Mouse (Mus musculus) MEL (cell line): ENCODE results near the gene Fermt2. TPM values are rescaled to one million over a fixed set of nuclear protein-coding genes. Genes with fewer than 3 reads are reported as not detected.

Source experiments
- DNase-seq: peaks from one replicate; pipeline ENCODE4 v3.0.0; 2011; ENCODE audit warnings: low read depth, low spot score
- H3K27ac ChIP-seq: 2 replicates; pipeline ENCODE4 v1.5.1; 2012; ENCODE audit warnings: low read depth, mild to moderate bottlenecking, control low read depth, low read length, moderate library complexity; ENCODE audit not compliant: control insufficient read depth
- H3K27me3 ChIP-seq, 2 experiments: fragments of 150-350 bp in 1 of 2; sonication (generic) in 1 of 2; 2 replicates each; pipeline ENCODE4 v1.6.1; 2012; ENCODE audit warnings: low read length in 2 of 2, mild to moderate bottlenecking in 2 of 2, improper control_type of control experiment in 1 of 2, moderate library complexity in 1 of 2; ENCODE audit not compliant: insufficient read depth in 2 of 2, control insufficient read depth in 1 of 2
- H3K36me3 ChIP-seq, 2 experiments: 2 replicates each; pipeline ENCODE4 v1.6.1; 2012 to 2014; ENCODE audit warnings: low read length in 2 of 2, improper control_type of control experiment in 1 of 2, inconsistent platforms in 1 of 2, mild to moderate bottlenecking in 1 of 2; ENCODE audit not compliant: insufficient read depth in 2 of 2, control insufficient read depth in 1 of 2
- H3K4me1 ChIP-seq, 2 experiments: fragments of 150-350 bp in 1 of 2; sonication (generic) in 1 of 2; 2 replicates each; pipeline ENCODE4 v1.6.1; 2012; ENCODE audit warnings: low read length in 2 of 2, improper control_type of control experiment in 1 of 2, mild to moderate bottlenecking in 1 of 2; ENCODE audit not compliant: insufficient read depth in 2 of 2, control insufficient read depth in 1 of 2
- H3K4me3 ChIP-seq, 2 experiments: fragments of 150-350 bp in 1 of 2; sonication (generic) in 1 of 2; 2 replicates each; pipeline ENCODE4 v1.5.1; 2012; ENCODE audit warnings: low read depth in 2 of 2, low read length in 2 of 2, mild to moderate bottlenecking in 2 of 2, moderate library complexity in 2 of 2, control low read depth in 1 of 2, improper control_type of control experiment in 1 of 2; ENCODE audit not compliant: control insufficient read depth in 1 of 2, insufficient read depth in 1 of 2
- H3K79me2 ChIP-seq: 2 replicates; pipeline ENCODE4 v1.6.1; 2012; ENCODE audit warnings: mild to moderate bottlenecking, low read length, moderate library complexity; ENCODE audit not compliant: control insufficient read depth, poor library complexity, insufficient read depth
- H3K9ac ChIP-seq: 2 replicates; pipeline ENCODE4 v1.6.1; 2012; ENCODE audit warnings: low read depth, mild to moderate bottlenecking, control low read depth, low read length, moderate library complexity; ENCODE audit not compliant: control insufficient read depth, poor library complexity, severe bottlenecking
- H3K9me3 ChIP-seq: fragments of 150-350 bp; sonication (generic); replicated peaks from 2 replicates; pipeline ENCODE4 v1.6.1; 2012; ENCODE audit warnings: mild to moderate bottlenecking, low read length, improper control_type of control experiment, moderate library complexity; ENCODE audit not compliant: insufficient read depth
- CHD1 ChIP-seq: IDR thresholded peaks from 2 replicates; pipeline ENCODE4 v1.6.1; 2012; ENCODE audit warnings: low read depth, mild to moderate bottlenecking, inconsistent platforms, low read length, improper control_type of control experiment
- EP300 ChIP-seq, 2 experiments: IDR thresholded peaks; 2 replicates each; pipeline ENCODE4 v1.6.1; 2011; ENCODE audit warnings: improper control_type of control experiment in 2 of 2, low read length in 2 of 2, low read depth in 1 of 2, mild to moderate bottlenecking in 1 of 2
- ETS1 ChIP-seq: IDR thresholded peaks from 2 replicates; pipeline ENCODE4 v1.6.1; 2012; ENCODE audit warnings: low read depth, mild to moderate bottlenecking, inconsistent platforms, low read length, improper control_type of control experiment, moderate library complexity
- GABPA ChIP-seq: IDR thresholded peaks from 2 replicates; pipeline ENCODE4 v1.6.1; 2012; ENCODE audit warnings: low read depth, mild to moderate bottlenecking, inconsistent platforms, low read length, improper control_type of control experiment, moderate library complexity
- GATA1 ChIP-seq: IDR thresholded peaks from 2 replicates; pipeline ENCODE4 v1.6.1; 2011; ENCODE audit warnings: low read depth, low read length, improper control_type of control experiment
- HCFC1 ChIP-seq: IDR thresholded peaks from 2 replicates; pipeline ENCODE4 v1.6.1; 2012; ENCODE audit warnings: low read depth, mild to moderate bottlenecking, inconsistent platforms, low read length, improper control_type of control experiment, moderate library complexity
- KAT2A ChIP-seq: conservative IDR thresholded peaks from 2 replicates; pipeline ENCODE4 v1.6.1; 2012; ENCODE audit warnings: low read depth, low read length, improper control_type of control experiment, inconsistent platforms
- MAZ ChIP-seq: IDR thresholded peaks from 2 replicates; pipeline ENCODE4 v1.6.1; 2012; ENCODE audit warnings: low read depth, mild to moderate bottlenecking, inconsistent platforms, low read length, improper control_type of control experiment
- RCOR1 ChIP-seq: IDR thresholded peaks from 2 replicates; pipeline ENCODE4 v1.6.1; 2012; ENCODE audit warnings: low read depth, mild to moderate bottlenecking, inconsistent platforms, low read length, improper control_type of control experiment
- SIN3A ChIP-seq: IDR thresholded peaks from 2 replicates; pipeline ENCODE4 v1.6.1; 2012; ENCODE audit warnings: low read length, improper control_type of control experiment, inconsistent platforms
- USF1 ChIP-seq: IDR thresholded peaks from 2 replicates; pipeline ENCODE4 v1.6.1; 2014; ENCODE audit warnings: low read depth, mild to moderate bottlenecking, inconsistent platforms, low read length, improper control_type of control experiment, moderate library complexity
- ZC3H11A ChIP-seq: IDR thresholded peaks from 2 replicates; pipeline ENCODE4 v1.6.1; 2012; ENCODE audit warnings: low read depth, mild to moderate bottlenecking, inconsistent platforms, low read length, improper control_type of control experiment
- ZMIZ1 ChIP-seq: IDR thresholded peaks from 2 replicates; pipeline ENCODE4 v1.6.1; 2012; ENCODE audit warnings: low read depth, mild to moderate bottlenecking, inconsistent platforms, low read length, improper control_type of control experiment, moderate library complexity
- polyA plus RNA-seq, 2 experiments: library from polyadenylated mRNA; stranded (reverse) in 1 of 2; unstranded in 1 of 2; fragments of >175 nt in 1 of 2; fragments of >200 nt in 1 of 2; gene quantifications; 2 replicates each; pipeline versions ENCODE4 v1.2.1 to v1.2.4; 2012; ENCODE audit warnings: low replicate concordance in 2 of 2, low read depth in 1 of 2; ENCODE audit not compliant: insufficient read length in 2 of 2, insufficient read depth in 1 of 2, missing spikeins in 1 of 2
- total RNA-seq: library from RNA; depleted of rRNA; stranded (reverse); fragments of 300-350 nt; gene quantifications from 2 replicates; pipeline ENCODE4 v1.2.3, GENCODE M21; 2012

The Fermt2 gene
- total and polyA plus RNA-seq, 3 experiments = not detected

- DNase-seq = no peak
- no peak overlapping the region for H3K9ac ChIP-seq
- H3K36me3 ChIP-seq = peaks cover 0 to 11% of the 10 kb centered on the region in 2 experiments; a peak in 2 of 4 replicates
- no peak overlapping the region for H3K4me3 ChIP-seq
- H3K4me1 ChIP-seq = peaks cover 0 to 15% of the 10 kb centered on the region in 2 experiments; a peak in 3 of 4 replicates
- H3K27me3 ChIP-seq = no peaks in the 10 kb centered on the region; a peak in 1 of 4 replicates
- H3K27ac ChIP-seq = no peak overlapping the region
- no peaks in the 10 kb centered on the region for H3K79me2 ChIP-seq
- no peaks in the 10 kb centered on the region for H3K9me3 ChIP-seq
- TF ChIP-seq KAT2A (no peak), SIN3A (no peak), USF1 (no peak), HCFC1 (no peak), MAZ (0 out of 2 replicates have a peak, but pooled peaks have one; percentile 1), ZC3H11A (no peak)
- TF ChIP-seq, all 39 proteins: peak for 1
These were observed 72.9 kb downstream of the Fermt2 start for GRCm38 (mm10) chr14:45457003-45457402.

GRCm38 (mm10) chr14:45456502-45456846 is 73.4 kb downstream of the Fermt2 start:
- Histone ChIP-seq H3K4me1 (peaks cover 0 to 15% of the 10 kb centered on the region in 2 experiments; a peak in 3 of 4 replicates), H3K4me3 (no peak overlapping the region), H3K36me3 (peaks cover 0 to 11% of the 10 kb centered on the region in 2 experiments; a peak in 2 of 4 replicates), H3K9me3 (no peaks in the 10 kb centered on the region), H3K27ac (no peak overlapping the region), H3K9ac (no peak overlapping the region), H3K79me2 (no peaks in the 10 kb centered on the region), H3K27me3 (no peaks in the 10 kb centered on the region; a peak in 1 of 4 replicates)
- TF ChIP-seq CHD1 (no peak), GATA1 (peak; percentile 44), MAZ (0 out of 2 replicates have a peak, but pooled peaks have one; percentile 36), RCOR1 (peak; percentile 93), EP300 (IDR thresholded peaks at IDR 0.05; ENCODE audit: low read depth in 1 of 2, low read length in 2 of 2) (peak in 1 of 2 experiments; percentile 74; a peak in 2 of 4 replicates), ETS1 (peak; percentile 39; the same call in 1 of the 2 replicates), ZMIZ1 (no peak)
- DNase-seq = peak; percentile 42

GRCm38 (mm10) chr14:45455651-45456501 is 74.0 kb downstream of the Fermt2 start:
- Histone ChIP-seq H3K27ac (no peak overlapping the region), H3K79me2 (no peaks in the 10 kb centered on the region), H3K9me3 (no peaks in the 10 kb centered on the region), H3K4me1 (peaks cover 0 to 15% of the 10 kb centered on the region in 2 experiments; a peak in 3 of 4 replicates), H3K4me3 (no peak overlapping the region), H3K9ac (no peak overlapping the region), H3K36me3 (peaks cover 0 to 11% of the 10 kb centered on the region in 2 experiments; a peak in 2 of 4 replicates), H3K27me3 (no peaks in the 10 kb centered on the region; a peak in 1 of 4 replicates)
- no peak for TF ChIP-seq GABPA
- DNase-seq = no peak
